Mouse (Mus musculus) stomach, embryonic 16.5 days (tissue): ENCODE data around the gene Ch25h. TPM values are rescaled to one million over a fixed set of nuclear protein-coding genes. Genes with fewer than 3 reads are reported as not detected.

ENCODE experiments used
- ATAC-seq: fragments of 200-750 bp; cut with Nextera tagmentation; 2 replicates; pipeline ENCODE4 v1.8.0; 2017; ENCODE audit warnings: moderate number of reproducible peaks, moderate TSS enrichment; ENCODE audit not compliant: insufficient read depth, low FRiP score
- H3K27ac ChIP-seq: fragments of 300-500 bp; sonication (generic); 2 replicates; pipeline ENCODE4 v1.5.1; 2014; ENCODE audit warnings: low read length
- H3K27me3 ChIP-seq: fragments of 300-500 bp; sonication (generic); 2 replicates; pipeline ENCODE4 v1.6.1; 2014; ENCODE audit warnings: low read length, control low read depth, mixed read lengths; ENCODE audit not compliant: control insufficient read depth, insufficient read depth
- H3K36me3 ChIP-seq: fragments of 300-500 bp; sonication (generic); 2 replicates; pipeline ENCODE4 v1.6.1; 2014; ENCODE audit warnings: low read length; ENCODE audit not compliant: control insufficient read depth, insufficient read depth
- H3K4me1 ChIP-seq: fragments of 300-500 bp; sonication (generic); 2 replicates; pipeline ENCODE4 v1.6.1; 2014; ENCODE audit warnings: low read length, control low read depth, mixed read lengths; ENCODE audit not compliant: control insufficient read depth, insufficient read depth
- H3K4me2 ChIP-seq: fragments of 300-500 bp; sonication (generic); 2 replicates; pipeline ENCODE4 v1.6.1; 2014; ENCODE audit warnings: low read depth, low read length, mixed read lengths
- H3K4me3 ChIP-seq: fragments of 300-500 bp; sonication (generic); replicated peaks from 2 replicates; pipeline ENCODE4 v1.5.1; 2014; ENCODE audit warnings: mild to moderate bottlenecking, low read length
- H3K9ac ChIP-seq: fragments of 300-500 bp; sonication (generic); 2 replicates; pipeline ENCODE4 v1.6.1; 2014; ENCODE audit warnings: low read length
- H3K9me3 ChIP-seq: fragments of 300-500 bp; sonication (generic); replicated peaks from 2 replicates; pipeline ENCODE4 v1.6.1; 2016; ENCODE audit warnings: low read length, control low read depth; ENCODE audit not compliant: control insufficient read depth
- whole genome bisulfite sequencing: fragments of 180-500 bp; shearing (Covaris S2); extraction: QIAGEN DNeasy Blood & Tissue Kit; methylation state at CpG from one replicate; pipeline ENCODE4 v1.1.7; 2014; 5-methylcytosine and 5-hydroxymethylcytosine counted together
- polyA plus RNA-seq: library from polyadenylated mRNA; unstranded; fragments of >200 nt; fragmentation: Nextera tagmentation; extraction: Ambion mirVana; gene quantifications from 2 replicates; pipeline ENCODE4 v1.2.1, GENCODE M21; 2015

The Ch25h gene
- polyA plus RNA-seq, 1 experiment from 2014 or later = 2.7 TPM

GRCm38 (mm10) chr19:34517812-34518594 is 43.0 kb upstream of the Ch25h start:
- 85% methylated on average over 13 of the region's 13 CpGs for WGBS
- H3K9me3 ChIP-seq = no peaks in the 10 kb centered on the region
- H3K27me3 ChIP-seq = no peaks in the 10 kb centered on the region
- no peak overlapping the region for H3K4me2 ChIP-seq
- no peaks in the 10 kb centered on the region; the same call in 1 of the 2 replicates for H3K36me3 ChIP-seq
- H3K4me1 ChIP-seq = no peaks in the 10 kb centered on the region
- ATAC-seq = no peak
- no peak overlapping the region for H3K9ac ChIP-seq
- no peak overlapping the region for H3K4me3 ChIP-seq
- H3K27ac ChIP-seq = no peak overlapping the region

DNA sequence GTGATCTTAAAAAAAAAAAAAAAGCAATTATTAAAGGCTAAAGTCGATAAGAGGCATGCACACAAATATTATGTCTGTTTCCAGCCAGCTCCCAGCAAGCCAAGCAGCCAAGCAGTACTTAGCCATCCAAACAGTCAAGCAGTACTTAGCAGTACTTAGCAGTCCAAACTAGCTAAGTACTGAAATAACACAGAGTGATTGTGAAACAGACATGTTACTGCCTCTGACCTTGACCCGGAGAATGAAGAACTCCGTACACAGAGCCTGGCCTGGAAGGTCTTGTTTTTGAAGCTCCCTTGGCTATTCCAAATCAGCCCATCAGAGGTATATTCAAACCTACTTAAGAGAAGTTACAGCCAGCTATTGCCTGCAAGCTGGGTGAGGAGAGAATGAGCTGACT is 42.2 kb upstream of the Ch25h start:
- Histone ChIP-seq H3K27me3 (no peaks in the 10 kb centered on the region), H3K27ac (no peak overlapping the region), H3K4me3 (no peak overlapping the region), H3K9ac (no peak overlapping the region), H3K4me2 (no peak overlapping the region), H3K4me1 (no peaks in the 10 kb centered on the region), H3K9me3 (no peaks in the 10 kb centered on the region), H3K36me3 (no peaks in the 10 kb centered on the region; the same call in 1 of the 2 replicates)
- no peak for ATAC-seq
- 78% methylated on average over 3 of the region's 3 CpGs for WGBS

- Histone ChIP-seq H3K36me3 (no peaks in the 10 kb centered on the region; the same call in 1 of the 2 replicates), H3K27me3 (no peaks in the 10 kb centered on the region), H3K4me1 (no peaks in the 10 kb centered on the region), H3K9ac (no peak overlapping the region), H3K4me3 (no peak overlapping the region), H3K4me2 (no peak overlapping the region), H3K27ac (no peak overlapping the region), H3K9me3 (no peaks in the 10 kb centered on the region)
- no peak for ATAC-seq
- 81% methylated on average over 2 of the region's 2 CpGs for WGBS
Measured at GRCm38 (mm10) chr19:34516346-34516745, 41.4 kb upstream of the Ch25h start.

DNA sequence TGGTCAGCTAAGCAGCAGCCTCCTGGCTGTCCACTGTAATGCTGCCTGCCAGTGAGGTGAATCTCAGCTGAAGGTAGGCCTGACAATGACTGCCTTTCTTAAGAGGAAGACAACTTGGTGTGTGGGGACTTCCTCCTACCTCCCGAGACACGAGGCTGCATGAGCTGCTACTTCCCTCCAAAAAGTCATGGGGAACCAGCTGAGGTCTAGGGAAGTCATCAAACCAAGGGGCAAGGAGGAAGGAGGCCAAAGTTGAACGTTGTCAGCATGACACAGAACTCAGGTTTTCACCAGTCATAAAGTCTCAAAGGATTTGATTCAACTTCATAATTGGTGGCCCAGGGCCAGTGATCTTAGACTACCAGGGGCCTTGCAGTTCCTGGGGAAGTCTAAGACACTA is 40.7 kb upstream of the Ch25h start:
- WGBS = 77% methylated on average over 3 of the region's 3 CpGs
- no peak for ATAC-seq
- no peaks in the 10 kb centered on the region for H3K9me3 ChIP-seq
- no peak overlapping the region for H3K4me2 ChIP-seq
- no peaks in the 10 kb centered on the region; the same call in 1 of the 2 replicates for H3K36me3 ChIP-seq
- no peak overlapping the region for H3K9ac ChIP-seq
- H3K4me3 ChIP-seq = no peak overlapping the region
- no peak overlapping the region for H3K27ac ChIP-seq
- H3K27me3 ChIP-seq = no peaks in the 10 kb centered on the region
- no peaks in the 10 kb centered on the region for H3K4me1 ChIP-seq

GRCm38 (mm10) chr19:34511528-34511927 is 36.6 kb upstream of the Ch25h start:
- Histone ChIP-seq H3K4me2 (no peak overlapping the region), H3K4me3 (no peak overlapping the region), H3K27ac (no peak overlapping the region), H3K36me3 (peaks cover 6% of the 10 kb centered on the region; the same call in 1 of the 2 replicates), H3K4me1 (no peaks in the 10 kb centered on the region), H3K27me3 (no peaks in the 10 kb centered on the region), H3K9ac (no peak overlapping the region), H3K9me3 (no peaks in the 10 kb centered on the region)
- ATAC-seq = no peak
- WGBS = 45% methylated on average over 8 of the region's 8 CpGs

- no peaks in the 10 kb centered on the region for H3K9me3 ChIP-seq
- no peak overlapping the region for H3K4me2 ChIP-seq
- no peak for ATAC-seq
- H3K4me1 ChIP-seq = no peaks in the 10 kb centered on the region
- no peak overlapping the region for H3K9ac ChIP-seq
- H3K36me3 ChIP-seq = peaks cover 14% of the 10 kb centered on the region; the same call in 1 of the 2 replicates
- 71% methylated on average over 5 of the region's 5 CpGs for WGBS
- H3K27me3 ChIP-seq = no peaks in the 10 kb centered on the region
- no peak overlapping the region for H3K4me3 ChIP-seq
- no peak overlapping the region for H3K27ac ChIP-seq
Measured at GRCm38 (mm10) chr19:34510717-34511116, 35.8 kb upstream of the Ch25h start.

GRCm38 (mm10) chr19:34505161-34505721 is 30.3 kb upstream of the Ch25h start:
- Histone ChIP-seq H3K36me3 (peaks cover 20% of the 10 kb centered on the region; the same call in 1 of the 2 replicates), H3K4me3 (no peak overlapping the region), H3K27ac (no peak overlapping the region), H3K9me3 (no peaks in the 10 kb centered on the region), H3K4me2 (no peak overlapping the region), H3K4me1 (no peaks in the 10 kb centered on the region), H3K9ac (no peak overlapping the region), H3K27me3 (no peaks in the 10 kb centered on the region)
- WGBS = 83% methylated on average over 12 of the region's 12 CpGs
- no peak for ATAC-seq

DNA sequence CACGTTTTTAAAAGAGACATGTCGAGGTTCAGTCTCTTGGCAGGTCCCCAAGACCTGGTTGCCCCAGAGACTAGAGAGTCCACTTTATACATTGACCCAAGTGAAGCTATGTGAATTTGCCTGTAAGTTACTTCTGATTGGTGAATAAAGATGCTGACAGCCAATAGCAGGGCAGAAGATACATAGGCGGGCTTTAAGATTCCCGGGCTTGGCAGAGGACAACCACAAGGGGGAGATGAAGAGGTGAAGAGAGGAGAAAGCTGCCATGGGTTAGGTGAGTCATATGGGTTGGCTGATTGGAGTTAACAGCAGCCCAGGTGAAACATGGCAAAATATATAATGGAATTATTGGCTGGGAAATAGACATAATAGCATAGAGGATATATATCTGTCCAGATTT is 25.8 kb upstream of the Ch25h start:
- no peaks in the 10 kb centered on the region for H3K27me3 ChIP-seq
- H3K9me3 ChIP-seq = no peaks in the 10 kb centered on the region
- no peak overlapping the region for H3K9ac ChIP-seq
- H3K36me3 ChIP-seq = peaks cover 6% of the 10 kb centered on the region; the same call in 1 of the 2 replicates
- H3K4me3 ChIP-seq = no peak overlapping the region
- H3K27ac ChIP-seq = no peak overlapping the region
- H3K4me1 ChIP-seq = no peaks in the 10 kb centered on the region
- H3K4me2 ChIP-seq = no peak overlapping the region
- peak; percentile 64; the same call in 1 of the 2 replicates for ATAC-seq
- 40% methylated on average over 4 of the region's 4 CpGs for WGBS

GRCm38 (mm10) chr19:34496353-34496752 is 21.4 kb upstream of the Ch25h start:
- H3K4me1 ChIP-seq = no peaks in the 10 kb centered on the region
- WGBS = 70% methylated on average over 1 of the region's 1 CpGs
- H3K4me2 ChIP-seq = no peak overlapping the region
- ATAC-seq = 0 out of 2 replicates have a peak, but pooled peaks have one; percentile 13
- H3K4me3 ChIP-seq = no peak overlapping the region
- H3K27me3 ChIP-seq = no peaks in the 10 kb centered on the region
- H3K9me3 ChIP-seq = no peaks in the 10 kb centered on the region
- peaks cover 4% of the 10 kb centered on the region; the same call in 1 of the 2 replicates for H3K36me3 ChIP-seq
- no peak overlapping the region for H3K27ac ChIP-seq
- H3K9ac ChIP-seq = no peak overlapping the region
